Mouse (Mus musculus) forebrain, embryonic 13.5 days (tissue): Measurements from ENCODE around the gene Shisa8. TPM values are rescaled to one million over a fixed set of nuclear protein-coding genes. Genes with fewer than 3 reads are reported as not detected.

Source experiments
- ATAC-seq: fragments of 200-750 bp; cut with Nextera tagmentation; 2 replicates; pipeline ENCODE4 v1.8.0; 2017
- H3K27ac ChIP-seq: fragments of 300-500 bp; sonication (generic); 2 replicates; pipeline ENCODE4 v1.5.1; 2015; ENCODE audit warnings: inconsistent platforms, mild to moderate bottlenecking, moderate library complexity
- H3K27me3 ChIP-seq: fragments of 300-500 bp; sonication (generic); 2 replicates; pipeline ENCODE4 v1.6.1; 2015; ENCODE audit warnings: mild to moderate bottlenecking, inconsistent platforms
- H3K36me3 ChIP-seq: fragments of 300-500 bp; sonication (generic); 2 replicates; pipeline ENCODE4 v1.6.1; 2015; ENCODE audit warnings: mild to moderate bottlenecking, inconsistent platforms; ENCODE audit not compliant: poor library complexity, severe bottlenecking
- H3K4me1 ChIP-seq: fragments of 300-500 bp; sonication (generic); 2 replicates; pipeline ENCODE4 v1.6.1; 2015; ENCODE audit warnings: inconsistent platforms
- H3K4me2 ChIP-seq: fragments of 300-500 bp; sonication (generic); 2 replicates; pipeline ENCODE4 v1.6.1; 2015; ENCODE audit warnings: inconsistent platforms, mild to moderate bottlenecking, moderate library complexity
- H3K4me3 ChIP-seq: fragments of 300-500 bp; sonication (generic); 2 replicates; pipeline ENCODE4 v1.5.1; 2015; ENCODE audit warnings: mild to moderate bottlenecking, inconsistent platforms
- H3K9ac ChIP-seq: fragments of 300-500 bp; sonication (generic); 2 replicates; pipeline ENCODE4 v1.6.1; 2015; ENCODE audit warnings: mild to moderate bottlenecking, inconsistent platforms
- H3K9me3 ChIP-seq: fragments of 300-500 bp; sonication (generic); replicated peaks from 2 replicates; pipeline ENCODE4 v1.6.1; 2016; ENCODE audit warnings: inconsistent platforms
- WGBS: fragments of 180-500 bp; shearing (Covaris S2); methylation state at CpG from one replicate; pipeline ENCODE4 v1.1.7; 2015; 5-methylcytosine and 5-hydroxymethylcytosine counted together
- polyA plus RNA-seq: library from polyadenylated mRNA; unstranded; fragments of >200 nt; fragmentation: Nextera tagmentation; extraction: Ambion mirVana; gene quantifications from 2 replicates; pipeline ENCODE4 v1.2.1, GENCODE M21; 2015

The Shisa8 gene
- polyA plus RNA-seq, 1 experiment from 2014 or later = 0.74 TPM

DNA sequence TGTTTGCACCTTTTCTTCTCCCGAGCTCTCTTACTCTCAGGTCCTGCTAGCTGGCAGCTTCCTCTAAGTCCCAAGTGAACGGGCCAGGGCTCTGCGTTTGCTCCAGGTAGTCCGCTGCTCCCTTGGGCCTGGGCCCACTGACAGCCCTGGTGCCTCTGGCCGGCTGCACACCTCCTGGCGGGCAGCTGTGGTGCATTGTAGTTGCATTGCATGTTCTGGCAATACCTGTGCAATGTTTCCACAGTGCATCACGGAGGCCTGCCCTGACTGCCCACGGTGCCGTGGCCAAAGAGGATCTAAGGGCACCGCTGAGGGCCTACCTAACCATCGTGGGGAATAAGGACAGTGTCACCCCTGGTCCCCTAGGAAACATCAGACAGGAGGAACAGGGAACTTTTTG lies 14.7 kb downstream of the Shisa8 start:
- WGBS = 93% methylated on average over 11 of the region's 11 CpGs

DNA sequence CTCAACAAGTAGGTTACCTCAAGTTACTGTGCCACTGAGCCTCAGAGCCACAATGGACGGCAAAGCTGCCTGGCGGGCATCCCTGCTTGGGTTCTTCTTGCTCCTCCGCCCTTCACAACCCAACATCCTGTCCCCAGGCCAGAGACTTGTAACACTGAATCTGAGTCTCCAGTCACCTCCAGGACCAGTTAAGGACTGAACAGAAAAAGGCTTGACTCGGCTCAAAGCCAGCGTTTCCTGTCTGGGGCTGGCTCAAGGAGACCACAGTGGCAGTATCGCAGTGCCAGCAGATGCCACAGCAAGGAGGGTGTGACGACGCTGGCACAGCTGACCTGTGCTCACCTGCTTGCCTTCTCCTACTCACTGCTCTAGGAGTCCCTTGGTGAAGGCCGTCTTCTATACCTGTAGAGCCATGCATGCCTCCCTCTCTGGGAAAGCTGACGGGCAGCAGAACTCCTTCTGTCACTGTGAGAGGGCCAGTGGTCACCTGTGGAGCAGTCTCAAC lies 15.3 kb downstream of the Shisa8 start:
- no peak for ATAC-seq

More for the DNA sequence above, 14.7 kb downstream of the Shisa8 start:
- H3K4me3 ChIP-seq = no peak overlapping the region
- H3K27me3 ChIP-seq = no peaks in the 10 kb centered on the region
- no peak overlapping the region for H3K27ac ChIP-seq
- H3K4me1 ChIP-seq = no peaks in the 10 kb centered on the region
- no peaks in the 10 kb centered on the region for H3K9me3 ChIP-seq
- no peak for ATAC-seq
- no peak overlapping the region for H3K4me2 ChIP-seq
- H3K36me3 ChIP-seq = peaks cover 99% of the 10 kb centered on the region
- H3K9ac ChIP-seq = no peak overlapping the region

GRCm38 (mm10) chr15:82196300-82196699 lies 16.3 kb downstream of the Shisa8 start:
- Histone ChIP-seq H3K9ac (no peak overlapping the region), H3K4me2 (no peak overlapping the region), H3K27ac (no peak overlapping the region), H3K4me3 (no peak overlapping the region), H3K9me3 (no peaks in the 10 kb centered on the region), H3K27me3 (no peaks in the 10 kb centered on the region), H3K4me1 (no peaks in the 10 kb centered on the region), H3K36me3 (peaks cover 99% of the 10 kb centered on the region)
- ATAC-seq = no peak
- WGBS = 92% methylated on average over 12 of the region's 12 CpGs

More for the DNA sequence above, 15.3 kb downstream of the Shisa8 start:
- H3K4me3 ChIP-seq = no peak overlapping the region
- H3K9me3 ChIP-seq = no peaks in the 10 kb centered on the region
- 90% methylated on average over 10 of the region's 10 CpGs for WGBS
- H3K27ac ChIP-seq = no peak overlapping the region
- H3K27me3 ChIP-seq = no peaks in the 10 kb centered on the region
- H3K36me3 ChIP-seq = peaks cover 99% of the 10 kb centered on the region
- no peaks in the 10 kb centered on the region for H3K4me1 ChIP-seq
- no peak overlapping the region for H3K9ac ChIP-seq
- no peak overlapping the region for H3K4me2 ChIP-seq

DNA sequence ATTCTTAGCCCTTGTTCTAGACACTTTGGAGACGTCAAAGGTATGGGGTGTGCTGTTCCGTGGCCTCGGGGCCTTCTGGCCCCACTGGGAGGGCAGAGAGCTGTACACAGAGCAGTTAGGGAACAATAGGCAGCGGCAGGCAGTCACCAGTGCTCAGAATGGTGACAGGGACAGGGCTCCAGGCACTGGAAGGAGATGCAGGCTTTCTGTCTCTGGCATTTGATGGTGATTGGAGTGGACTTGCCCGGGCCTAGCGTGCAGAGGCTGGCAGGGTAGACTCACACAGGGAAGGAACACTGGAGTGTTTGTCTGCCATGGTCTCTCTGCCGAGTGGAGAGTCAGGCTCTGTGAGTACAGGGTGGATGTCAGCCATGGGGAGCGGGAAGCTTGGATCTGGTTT lies 20.0 kb downstream of the Shisa8 start:
- Histone ChIP-seq H3K4me2 (no peak overlapping the region), H3K27me3 (no peaks in the 10 kb centered on the region), H3K36me3 (peaks cover 98% of the 10 kb centered on the region), H3K4me3 (no peak overlapping the region), H3K4me1 (no peaks in the 10 kb centered on the region), H3K27ac (no peak overlapping the region), H3K9me3 (no peaks in the 10 kb centered on the region), H3K9ac (no peak overlapping the region)
- ATAC-seq = no peak
- 84% methylated on average over 8 of the region's 8 CpGs for WGBS

DNA sequence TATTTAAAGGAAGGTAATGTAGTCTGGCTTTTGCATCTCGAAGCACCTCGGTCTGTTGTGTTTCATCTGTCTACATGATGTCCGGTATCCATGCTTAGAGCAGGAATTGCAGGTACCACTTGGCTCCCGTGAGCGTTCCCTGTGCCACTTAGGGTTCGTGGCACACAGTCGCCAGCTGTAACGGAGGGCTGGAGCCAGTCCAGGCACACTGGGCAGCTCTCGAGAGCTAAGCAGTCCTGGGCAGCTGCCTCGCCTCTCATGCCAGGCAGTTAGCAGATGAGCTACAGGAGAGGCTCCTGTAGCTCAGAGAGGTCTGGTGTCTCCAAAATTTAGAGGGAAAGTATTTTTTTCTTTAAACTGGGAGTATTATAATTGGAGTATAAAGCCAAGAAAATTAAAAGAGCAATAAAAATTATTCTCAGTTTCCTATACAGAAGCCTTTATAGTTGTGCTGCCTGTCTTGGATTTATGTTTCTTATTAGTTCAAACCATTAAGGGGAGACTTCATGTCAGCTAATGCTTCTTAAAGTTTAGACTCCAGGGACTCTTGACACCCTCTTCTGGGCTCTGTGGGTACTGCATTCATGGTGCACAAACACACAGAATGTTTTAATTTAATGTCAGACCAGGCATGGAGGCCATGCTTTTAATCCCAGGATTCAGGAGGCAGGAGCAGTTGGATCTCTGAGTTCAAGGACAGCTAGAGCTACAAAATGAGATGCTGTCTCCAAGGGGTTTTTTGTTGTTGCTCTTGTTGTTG lies 24.0 kb downstream of the Shisa8 start:
- H3K36me3 ChIP-seq = peaks cover 98% of the 10 kb centered on the region

DNA sequence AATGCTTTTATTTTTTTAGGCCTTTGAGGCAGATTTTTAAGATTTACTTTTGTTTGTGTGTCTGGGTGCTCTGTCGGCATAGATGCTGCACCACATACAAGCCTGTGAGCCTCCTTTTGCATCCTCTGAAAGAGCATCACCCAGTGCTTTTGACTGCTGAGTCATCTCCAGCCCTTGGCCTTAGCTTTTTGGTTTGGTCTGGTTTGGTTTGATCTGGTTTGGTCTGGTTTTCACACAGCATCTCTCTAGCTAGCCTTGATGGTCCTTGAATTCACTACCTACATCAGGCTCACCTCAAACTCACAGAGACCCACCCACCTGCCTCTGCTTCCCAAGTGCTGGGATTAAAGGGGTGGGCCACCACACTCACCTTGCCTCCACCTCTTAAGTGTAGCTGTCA lies 24.7 kb downstream of the Shisa8 start:
- peaks cover 98% of the 10 kb centered on the region for H3K36me3 ChIP-seq

More for the DNA sequence above, 24.0 kb downstream of the Shisa8 start:
- no peak for ATAC-seq
- 94% methylated on average over 10 of the region's 10 CpGs for WGBS
- H3K4me2 ChIP-seq = no peak overlapping the region
- H3K9me3 ChIP-seq = peaks cover 2% of the 10 kb centered on the region; the same call in 1 of the 2 replicates
- H3K27me3 ChIP-seq = no peaks in the 10 kb centered on the region
- no peak overlapping the region for H3K4me3 ChIP-seq
- no peak overlapping the region for H3K9ac ChIP-seq
- H3K27ac ChIP-seq = no peak overlapping the region
- H3K4me1 ChIP-seq = no peaks in the 10 kb centered on the region

GRCm38 (mm10) chr15:82187401-82187800 lies 25.2 kb downstream of the Shisa8 start:
- Histone ChIP-seq H3K9me3 (peaks cover 3% of the 10 kb centered on the region; the same call in 1 of the 2 replicates), H3K36me3 (peaks cover 98% of the 10 kb centered on the region), H3K9ac (no peak overlapping the region), H3K27ac (no peak overlapping the region), H3K4me2 (no peak overlapping the region), H3K4me3 (no peak overlapping the region), H3K4me1 (no peaks in the 10 kb centered on the region), H3K27me3 (no peaks in the 10 kb centered on the region)
- WGBS = 87% methylated on average over 4 of the region's 4 CpGs
- ATAC-seq = no peak

More for the DNA sequence above, 24.7 kb downstream of the Shisa8 start:
- no peak overlapping the region for H3K4me2 ChIP-seq
- H3K9ac ChIP-seq = no peak overlapping the region
- no peak overlapping the region for H3K27ac ChIP-seq
- no peak for ATAC-seq
- peaks cover 2% of the 10 kb centered on the region; the same call in 1 of the 2 replicates for H3K9me3 ChIP-seq
- 100% methylated on average over 1 of the region's 1 CpGs for WGBS
- H3K27me3 ChIP-seq = no peaks in the 10 kb centered on the region
- H3K4me3 ChIP-seq = no peak overlapping the region
- H3K4me1 ChIP-seq = no peaks in the 10 kb centered on the region

GRCm38 (mm10) chr15:82186931-82187330 lies 25.7 kb downstream of the Shisa8 start:
- Histone ChIP-seq H3K4me2 (no peak overlapping the region), H3K27me3 (no peaks in the 10 kb centered on the region), H3K4me3 (no peak overlapping the region), H3K27ac (peak overlapping the region; percentile 28; the same call in 1 of the 2 replicates), H3K9me3 (peaks cover 8% of the 10 kb centered on the region; the same call in 1 of the 2 replicates), H3K4me1 (no peaks in the 10 kb centered on the region), H3K36me3 (peaks cover 98% of the 10 kb centered on the region), H3K9ac (no peak overlapping the region)
- WGBS = 92% methylated on average over 5 of the region's 5 CpGs
- ATAC-seq = no peak

DNA sequence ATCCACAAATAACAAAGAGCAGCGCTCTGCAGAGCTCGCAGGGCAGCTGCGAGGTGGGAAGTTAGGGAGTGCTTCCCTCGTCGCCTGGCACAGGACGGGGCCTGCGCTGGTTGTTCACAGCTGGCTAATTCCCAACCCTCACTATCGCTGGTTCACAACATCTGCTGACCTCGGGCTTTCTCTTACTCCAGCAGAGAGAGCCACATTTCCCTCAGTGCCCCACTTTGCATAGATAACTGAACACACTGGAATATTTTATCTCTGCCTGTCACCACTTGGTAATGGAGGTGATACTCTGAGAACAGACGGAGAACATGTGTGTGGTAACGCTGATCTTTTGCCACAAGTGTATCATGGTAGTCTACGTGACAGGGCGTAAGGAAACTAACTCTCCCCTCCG lies 26.5 kb downstream of the Shisa8 start:
- H3K36me3 ChIP-seq = peaks cover 98% of the 10 kb centered on the region
- no peak for ATAC-seq
- no peak overlapping the region for H3K9ac ChIP-seq
- WGBS = 88% methylated on average over 14 of the region's 14 CpGs
- H3K4me2 ChIP-seq = no peak overlapping the region
- H3K27me3 ChIP-seq = no peaks in the 10 kb centered on the region
- H3K27ac ChIP-seq = 0 out of 2 replicates have a peak overlapping the region, but pooled peaks have one; percentile 8
- H3K9me3 ChIP-seq = peaks cover 10% of the 10 kb centered on the region; the same call in 1 of the 2 replicates
- H3K4me1 ChIP-seq = no peaks in the 10 kb centered on the region
- no peak overlapping the region for H3K4me3 ChIP-seq

DNA sequence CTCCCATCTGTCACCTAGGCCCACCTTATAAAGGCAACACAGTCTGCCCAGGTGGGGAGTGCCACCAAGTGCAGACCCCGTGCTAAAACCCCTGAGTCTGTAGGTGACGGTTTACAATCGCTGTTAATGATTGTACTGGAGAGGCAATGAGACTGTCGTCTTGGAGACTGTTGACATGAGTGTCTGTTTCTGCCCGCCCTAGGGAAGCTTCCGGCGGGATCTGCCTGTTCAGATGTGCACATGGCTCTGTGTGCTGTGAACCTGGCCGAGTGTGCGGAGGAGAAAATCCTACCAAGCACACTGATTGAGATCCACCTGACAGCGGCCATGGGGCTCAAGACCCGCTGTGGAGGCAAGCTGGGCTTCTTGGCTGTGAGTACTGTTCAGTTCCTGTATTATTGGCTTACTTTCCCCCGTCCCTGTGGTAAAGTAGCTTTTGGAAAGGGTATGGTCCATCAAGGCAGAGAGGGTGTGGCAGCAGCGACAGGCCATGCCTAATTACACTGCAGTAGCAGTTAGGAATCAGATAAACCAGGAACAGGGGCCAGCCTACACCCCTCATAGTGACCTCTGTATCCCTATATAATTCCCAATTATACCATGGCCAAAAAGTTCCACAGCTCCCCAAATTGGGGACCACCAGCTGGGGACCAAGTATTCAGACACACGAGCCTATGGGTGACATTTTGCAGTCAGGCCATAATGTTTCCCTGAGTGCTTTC lies 27.4 kb downstream of the Shisa8 start:
- peaks cover 10% of the 10 kb centered on the region; the same call in 1 of the 2 replicates for H3K9me3 ChIP-seq
- no peak overlapping the region for H3K4me2 ChIP-seq
- no peak overlapping the region for H3K4me3 ChIP-seq
- WGBS = 95% methylated on average over 14 of the region's 14 CpGs
- H3K27me3 ChIP-seq = no peaks in the 10 kb centered on the region
- H3K9ac ChIP-seq = no peak overlapping the region
- H3K27ac ChIP-seq = no peak overlapping the region
- no peak for ATAC-seq
- no peaks in the 10 kb centered on the region for H3K4me1 ChIP-seq
- peaks cover 99% of the 10 kb centered on the region for H3K36me3 ChIP-seq

- no peak for ATAC-seq
- no peaks in the 10 kb centered on the region for H3K4me1 ChIP-seq
- no peaks in the 10 kb centered on the region for H3K27me3 ChIP-seq
- no peak overlapping the region for H3K4me2 ChIP-seq
- 93% methylated on average over 10 of the region's 10 CpGs for WGBS
- no peak overlapping the region for H3K4me3 ChIP-seq
- peaks cover 99% of the 10 kb centered on the region for H3K36me3 ChIP-seq
- no peak overlapping the region for H3K9ac ChIP-seq
- H3K9me3 ChIP-seq = peaks cover 10% of the 10 kb centered on the region; the same call in 1 of the 2 replicates
- peak overlapping the region; percentile 40; the same call in 1 of the 2 replicates for H3K27ac ChIP-seq
Measured at GRCm38 (mm10) chr15:82184656-82185055, 28.0 kb downstream of the Shisa8 start.

GRCm38 (mm10) chr15:82184183-82184582 lies 28.4 kb downstream of the Shisa8 start:
- Histone ChIP-seq H3K36me3 (peaks cover 99% of the 10 kb centered on the region), H3K27ac (no peak overlapping the region), H3K27me3 (no peaks in the 10 kb centered on the region), H3K4me1 (no peaks in the 10 kb centered on the region), H3K4me2 (no peak overlapping the region), H3K4me3 (no peak overlapping the region), H3K9me3 (peaks cover 10% of the 10 kb centered on the region; the same call in 1 of the 2 replicates), H3K9ac (no peak overlapping the region)
- WGBS = 95% methylated on average over 7 of the region's 7 CpGs
- no peak for ATAC-seq
